Mouse (Mus musculus) kidney, adult 9 months (tissue): ENCODE data around the gene Galk2.

Experiments
- DNase-seq: peaks from one replicate; pipeline ENCODE4 v3.0.0; 2022

Galk2 gene

DNA sequence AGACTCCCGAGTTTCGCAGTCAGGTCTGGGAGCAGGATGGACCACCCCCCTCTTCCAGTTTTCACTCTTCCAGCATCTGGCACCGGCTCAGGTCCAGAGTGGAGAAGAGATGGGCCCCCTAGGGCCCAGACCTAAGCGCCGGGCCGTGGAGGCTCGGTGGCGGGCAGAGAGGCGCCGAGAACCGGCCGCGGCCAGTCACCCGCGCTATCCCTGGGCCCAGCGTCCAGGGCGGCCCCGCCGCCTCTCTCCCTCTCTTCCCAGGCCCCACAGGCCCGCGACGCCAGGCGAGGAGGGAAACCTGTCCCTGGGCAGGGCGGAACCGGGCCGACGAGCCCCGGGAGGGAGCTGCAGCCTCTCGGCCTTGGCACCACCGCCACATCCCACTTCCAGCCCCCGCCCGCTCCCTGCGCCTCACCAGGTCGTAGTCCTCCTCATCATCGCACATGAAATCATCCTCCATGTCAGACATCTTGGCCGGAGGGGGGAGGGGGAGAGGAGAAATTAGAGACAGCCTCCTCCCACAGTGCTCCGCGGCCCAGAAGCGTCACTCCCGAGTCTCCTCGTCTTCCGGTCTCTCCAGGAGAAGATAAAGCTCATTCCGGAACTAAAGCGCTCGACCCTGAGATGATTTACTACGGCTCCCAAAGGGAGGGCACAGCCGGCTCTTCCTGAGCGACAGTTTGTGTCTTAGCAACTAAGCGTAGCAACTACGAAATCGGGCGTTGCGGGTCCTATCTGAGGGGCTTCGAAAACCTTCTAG, at the start of gene Galk2, which contains the start of gene Cops2:
Galk2 (plus strand) TSS at position 589 of the 760 bp plus-strand sequence.
Cops2 (minus strand) TSS at position 619 of the 760 bp plus-strand sequence.
- peak; percentile 97 for DNase-seq

DNA sequence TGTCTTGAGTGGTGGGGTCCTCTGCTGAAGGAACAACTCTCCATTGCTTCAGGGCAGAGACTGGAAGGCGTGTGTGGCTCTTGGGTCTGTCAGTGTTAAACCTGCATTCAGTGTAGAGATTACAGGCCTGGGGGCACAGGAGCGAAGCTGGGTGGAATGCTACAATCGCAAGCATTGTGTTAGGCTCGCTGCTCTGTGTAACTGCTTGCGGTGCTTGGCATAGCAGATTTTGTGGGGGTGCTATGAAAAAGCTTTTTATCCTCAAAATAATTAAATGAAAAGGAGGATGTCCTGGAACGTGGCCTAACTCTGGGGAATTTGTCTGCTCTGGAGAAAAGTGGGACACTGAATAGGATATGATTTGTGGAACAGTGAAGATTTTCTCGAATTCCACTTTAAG, 49.4 kb upstream of the Galk2 start:
- no peak for DNase-seq

GRCm38 (mm10) chr2:125811332-125811731, 47.6 kb upstream of the Galk2 start:
- no peak for DNase-seq

- DNase-seq, result no peak
Observed at GRCm38 (mm10) chr2:125813972-125814595, 44.8 kb upstream of the Galk2 start.

- no peak for DNase-seq
Observed at GRCm38 (mm10) chr2:125820397-125820796, 38.5 kb upstream of the Galk2 start.

DNA sequence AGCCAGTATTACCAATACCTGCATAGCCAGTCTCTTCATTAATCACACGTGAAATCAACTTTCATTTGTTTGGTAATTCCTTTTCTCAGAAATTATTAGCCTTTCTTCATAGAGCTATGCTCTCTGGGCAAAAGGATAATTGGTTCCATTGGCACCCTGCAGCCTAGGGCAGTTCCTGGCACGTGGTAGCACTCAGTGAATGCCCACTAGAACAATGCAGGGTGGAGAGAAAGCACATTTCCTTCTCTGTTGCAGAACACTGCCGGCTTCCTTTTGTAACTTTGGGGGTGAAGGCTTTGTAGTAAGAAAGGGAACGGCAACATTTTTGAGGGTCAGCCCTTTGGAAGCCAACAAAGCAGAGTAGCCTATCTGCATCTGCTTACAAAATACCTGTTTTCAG, 32.7 kb upstream of the Galk2 start:
- DNase-seq, result no peak

GRCm38 (mm10) chr2:125827898-125828297, 31.0 kb upstream of the Galk2 start:
- DNase-seq, result no peak

DNA sequence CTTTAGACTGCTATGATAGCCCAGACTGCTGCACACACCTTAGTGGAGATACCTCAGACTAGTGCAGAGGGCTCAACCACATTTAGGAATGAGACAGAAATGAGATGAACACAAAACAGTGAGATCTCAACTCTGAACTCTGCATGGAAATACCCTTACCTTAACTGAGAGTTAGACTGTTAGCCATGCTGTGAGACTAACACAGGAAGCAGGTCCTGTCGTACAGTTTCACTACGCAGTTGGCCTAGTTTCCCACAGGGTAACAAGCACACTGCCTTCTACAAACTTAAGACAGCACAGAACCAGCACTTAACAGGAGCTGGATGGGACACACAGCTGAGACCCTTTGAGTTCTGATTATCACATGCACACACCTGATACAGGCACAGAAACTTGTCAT, 29.0 kb upstream of the Galk2 start:
- no peak for DNase-seq

- DNase-seq, result no peak
Observed at GRCm38 (mm10) chr2:125838091-125838490, 20.8 kb upstream of the Galk2 start.

- no peak for DNase-seq
Observed at GRCm38 (mm10) chr2:125838708-125839284, 20.1 kb upstream of the Galk2 start.

- no peak for DNase-seq
Observed at GRCm38 (mm10) chr2:125851237-125851636, 7.7 kb upstream of the Galk2 start.

GRCm38 (mm10) chr2:125857707-125858106, 1.2 kb upstream of the Galk2 start:
- no peak for DNase-seq

DNA sequence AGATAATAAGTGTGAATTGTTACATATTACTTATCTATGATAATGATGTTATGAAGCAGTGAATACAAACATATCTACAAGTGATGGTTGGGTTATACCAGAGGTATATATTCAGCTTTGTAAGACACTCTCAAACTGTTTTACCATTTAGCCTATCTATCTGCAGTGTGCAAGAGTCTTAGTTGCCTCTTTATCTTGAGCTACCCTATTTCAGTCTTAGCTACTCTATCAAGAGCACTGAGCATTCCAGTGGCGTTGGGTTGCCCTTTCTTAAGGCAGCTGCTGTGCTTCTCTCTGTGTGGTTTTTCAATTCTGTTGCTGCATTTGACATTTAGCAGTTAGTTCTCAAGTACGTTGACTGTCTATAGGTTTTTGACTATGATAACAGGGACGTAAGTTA, 4.9 kb downstream of the Galk2 start:
- DNase-seq, result no peak

DNA sequence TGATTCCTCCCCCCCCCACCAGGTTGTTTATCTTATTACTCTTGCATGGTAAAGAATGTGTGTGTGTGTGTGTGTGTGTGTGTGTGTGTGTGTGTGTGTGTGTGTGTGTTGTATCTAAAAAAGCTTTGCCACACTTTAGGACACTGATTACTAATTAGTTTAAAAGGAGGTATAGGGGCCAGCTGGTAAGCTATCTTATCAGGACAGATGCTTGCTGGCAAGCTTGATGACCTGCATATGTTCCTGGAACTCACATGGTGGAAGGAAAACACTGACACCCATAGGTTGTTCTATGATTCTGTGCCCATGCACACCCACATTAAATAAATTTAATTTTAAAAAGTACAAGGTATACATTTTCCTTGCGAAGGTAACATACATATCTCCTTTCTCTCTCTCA, 5.6 kb downstream of the Galk2 start:
- no peak for DNase-seq

DNA sequence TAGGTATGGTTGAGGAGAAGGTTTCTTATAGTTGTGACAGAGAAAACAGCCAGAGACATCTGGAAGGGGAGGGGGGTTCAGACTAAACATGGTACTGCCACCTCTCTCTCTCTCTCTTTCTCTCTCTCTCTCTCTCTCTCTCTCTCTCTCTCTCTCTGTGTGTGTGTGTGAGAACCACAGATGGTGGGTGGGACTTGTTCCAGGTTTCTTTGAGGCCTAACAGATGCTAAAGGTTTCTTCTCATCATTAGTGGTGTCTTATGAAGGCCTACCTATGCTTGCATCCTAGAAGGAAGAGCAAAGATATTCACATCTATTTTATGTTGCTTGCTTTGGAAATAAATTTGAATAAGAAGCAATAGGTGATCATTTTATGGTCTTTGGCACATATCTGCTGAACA, 6.7 kb downstream of the Galk2 start:
- DNase-seq, result no peak

GRCm38 (mm10) chr2:125866058-125866740, 7.3 kb downstream of the Galk2 start:
- DNase-seq, result peak; percentile 72

DNA sequence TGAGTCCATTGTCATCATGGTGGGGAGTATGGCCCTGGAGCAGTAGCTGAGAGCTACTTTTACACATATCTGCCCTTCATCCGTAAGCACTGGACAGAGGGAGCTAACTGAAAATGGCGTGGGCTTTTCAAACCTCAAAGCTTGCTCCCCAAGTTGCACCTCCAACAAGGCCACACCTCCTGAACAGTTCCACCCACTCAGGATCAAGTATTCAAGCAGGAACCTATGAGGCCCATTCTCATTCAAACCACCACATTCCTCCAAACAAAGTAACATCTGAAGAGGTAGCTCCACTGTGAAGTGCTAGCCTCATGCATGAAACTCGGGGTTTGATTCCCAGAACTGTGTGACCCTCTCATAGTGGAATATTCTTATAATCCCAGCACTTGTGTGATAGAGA, 9.4 kb downstream of the Galk2 start:
- no peak for DNase-seq

GRCm38 (mm10) chr2:125870159-125870558, 11.2 kb downstream of the Galk2 start:
- no peak for DNase-seq

DNA sequence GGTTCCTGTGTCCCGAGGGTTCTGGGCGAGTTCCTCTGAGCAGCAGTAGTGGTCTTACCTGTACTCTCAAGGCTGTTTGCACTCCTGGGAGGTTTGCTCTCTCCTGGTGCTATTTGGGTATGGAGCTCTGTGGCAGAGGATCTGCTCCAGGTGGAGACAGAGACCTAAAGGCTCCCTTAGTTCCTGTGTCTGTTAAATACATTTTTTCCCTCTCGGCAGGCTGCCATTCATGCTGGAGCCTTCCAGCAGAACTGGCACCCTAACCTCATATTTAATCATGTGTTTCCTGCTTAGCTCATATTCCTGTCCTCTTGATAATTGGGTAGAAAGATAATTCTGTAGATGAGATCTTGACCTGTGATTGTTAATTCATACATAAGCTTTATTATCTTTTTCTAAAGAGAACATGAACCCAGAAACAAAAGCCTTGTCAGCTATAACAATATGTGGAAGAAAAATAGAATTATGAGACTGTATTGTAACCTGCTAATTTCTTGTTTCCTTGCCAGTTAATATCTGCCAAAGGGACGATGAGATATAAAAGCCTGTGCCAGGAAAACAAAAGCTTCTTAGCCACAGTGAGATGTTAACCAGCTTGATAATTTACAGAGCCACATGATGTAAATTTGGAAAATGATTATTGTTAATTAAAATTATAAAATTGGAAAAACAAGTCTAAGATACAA, 27.1 kb downstream of the Galk2 start:
- no peak for DNase-seq

DNA sequence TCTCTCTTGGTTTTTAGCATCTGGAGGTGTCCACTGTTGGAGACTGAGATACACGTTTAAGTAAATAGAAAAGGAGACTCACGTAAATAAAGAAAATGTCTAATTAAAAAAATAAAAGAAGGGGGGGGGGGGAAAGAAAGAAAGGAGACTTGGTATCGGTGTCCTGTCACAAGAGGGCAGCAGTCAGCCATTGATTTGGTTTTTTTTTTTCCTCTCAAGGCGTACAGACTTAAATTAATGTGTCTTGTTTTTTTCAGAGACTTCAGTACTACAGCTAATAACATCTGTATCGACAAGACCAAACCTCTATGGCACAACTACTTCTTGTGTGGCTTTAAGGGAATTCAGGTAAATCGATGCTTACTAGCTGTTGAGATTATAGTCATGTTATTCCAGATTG, 34.2 kb downstream of the Galk2 start:
- peak; percentile 12 for DNase-seq

DNA sequence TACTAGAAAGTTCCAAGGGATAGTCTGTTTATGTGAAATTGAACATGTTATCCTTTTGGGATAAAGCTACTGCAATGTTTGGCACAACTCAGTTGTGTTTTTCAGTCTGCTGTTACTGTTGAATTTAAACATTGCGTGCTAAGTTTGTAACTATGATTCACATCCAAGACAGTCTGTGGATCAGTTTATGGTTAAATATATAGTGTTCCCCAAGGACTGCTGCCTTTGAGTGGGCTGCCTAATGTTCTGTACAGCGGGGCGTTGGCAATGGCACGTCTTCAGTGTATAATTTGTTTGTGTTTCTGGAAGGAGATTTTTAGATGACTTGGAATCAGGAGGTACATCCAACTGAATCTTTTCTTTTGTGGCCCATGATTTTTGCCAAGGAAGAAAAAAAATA, 36.2 kb downstream of the Galk2 start:
- DNase-seq, result no peak

DNA sequence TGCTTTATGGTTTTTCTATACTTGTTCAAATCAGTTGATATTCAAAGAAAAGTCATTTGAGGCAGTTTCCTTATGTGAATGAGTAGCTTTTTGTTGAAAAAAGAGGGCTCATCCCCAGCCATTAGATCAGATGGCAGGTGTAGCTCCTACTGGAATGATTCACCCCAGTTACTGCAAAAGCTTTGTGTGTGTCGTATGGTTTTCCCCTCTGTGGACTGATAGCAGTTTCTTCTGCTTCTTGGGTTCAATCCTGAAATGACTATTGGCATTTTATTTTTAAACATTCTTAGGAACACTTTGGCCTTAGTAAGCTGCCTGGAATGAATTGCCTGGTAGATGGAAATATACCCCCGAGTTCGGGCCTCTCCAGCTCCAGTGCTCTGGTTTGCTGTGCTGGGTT, 37.4 kb downstream of the Galk2 start:
- DNase-seq, result no peak

DNA sequence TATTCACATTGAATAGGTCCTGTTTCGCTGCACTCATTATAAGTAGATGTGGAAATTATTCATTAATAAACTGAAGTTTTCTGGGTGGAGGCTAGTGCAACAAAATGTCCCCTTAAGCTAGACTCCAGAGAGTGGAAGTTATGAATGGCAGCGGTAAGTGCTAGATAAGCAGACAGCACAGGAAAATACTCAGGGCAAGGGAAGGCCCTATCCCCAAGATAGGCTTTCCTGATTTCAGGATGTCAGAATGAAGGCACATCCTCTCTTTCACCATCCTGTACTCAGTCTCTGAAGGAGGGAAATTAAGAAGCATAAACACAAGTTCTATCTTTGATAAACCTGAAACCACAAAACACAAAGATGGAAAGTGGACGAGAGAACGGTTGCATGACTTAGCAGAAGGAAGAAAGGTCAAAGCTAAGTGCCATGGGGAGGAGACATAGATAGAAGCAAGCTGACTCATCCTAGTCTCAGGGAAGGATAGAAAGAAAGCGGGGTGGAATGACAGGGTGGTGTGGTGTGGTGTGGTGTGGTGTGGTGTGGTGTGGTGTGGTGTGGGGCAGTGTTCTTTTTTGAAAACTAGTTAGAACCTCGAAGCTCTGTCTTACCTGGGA, 42.0 kb downstream of the Galk2 start:
- DNase-seq, result no peak
